ENCODE assay signal across 8 mouse cellular contexts in the genomic region with DNA sequence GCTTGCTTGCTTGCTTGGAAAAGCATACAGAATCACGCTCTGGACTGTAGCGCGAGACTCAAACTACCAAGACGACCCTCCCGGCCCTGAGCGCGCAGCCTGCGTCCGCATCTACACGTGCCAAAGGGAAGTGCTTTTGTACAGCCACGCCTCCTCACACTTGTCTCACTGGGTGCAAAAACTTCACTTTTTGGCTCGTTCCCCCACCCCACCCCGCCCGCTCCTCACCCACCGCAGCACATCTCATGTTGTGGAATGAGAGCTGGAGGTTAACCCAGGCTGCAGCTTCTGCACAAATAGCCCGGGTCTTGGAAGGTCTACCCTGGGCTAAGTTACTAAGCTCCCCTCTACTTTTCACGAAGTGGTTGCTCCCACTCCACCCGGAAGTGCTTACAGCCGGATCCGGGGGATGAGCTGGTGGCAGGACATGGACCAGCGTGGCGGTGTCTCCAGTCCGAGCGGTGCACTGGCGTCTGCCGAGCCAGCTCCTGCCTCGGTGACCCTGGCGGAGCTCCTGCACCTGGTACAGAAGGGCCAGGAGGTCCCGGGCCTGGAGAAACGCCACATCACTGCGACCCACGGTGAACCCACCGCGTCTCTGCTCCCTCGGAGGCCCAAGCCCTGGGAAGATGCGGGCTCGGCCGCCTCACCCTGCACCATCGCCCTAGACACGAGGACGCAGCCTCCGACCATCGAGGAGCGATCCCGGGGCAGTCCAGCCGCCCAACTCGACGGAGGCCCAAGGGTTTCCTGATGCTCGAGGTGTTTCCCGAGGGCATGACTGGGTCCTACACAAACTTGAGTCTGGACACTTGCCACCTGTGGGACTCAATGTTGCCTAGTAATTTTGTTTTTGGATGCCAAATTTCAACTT. TPM values are rescaled to one million over a fixed set of nuclear protein-coding genes. Genes with fewer than 3 reads are reported as not detected.
DNase-seq lines count a peak whose midpoint lies in the region; ATAC-seq lines count a peak whose summit lies in the region.

A gene (plus strand): TSS at position 232 of the 874 bp plus-strand sequence.

- ATAC-seq in hindbrain, embryonic 14.5 days (ENCODE audit: low FRiP score), result peak; percentile 93

- H3K4me1 ChIP-seq in hindbrain, embryonic 14.5 days (replicated peaks; ENCODE audit: control insufficient read depth, insufficient read depth, low read length), result peaks cover 19% of the 10 kb centered on the region

- peak within 1 kb of the TSS; percentile 97 for H3K4me2 ChIP-seq in hindbrain, embryonic 14.5 days (replicated peaks)

- under 1% methylated on average over 50 of the region's 50 CpGs for WGBS in hindbrain, embryonic 14.5 days

- peaks cover 36% of the 10 kb centered on the region for H3K36me3 ChIP-seq in hindbrain, embryonic 14.5 days (replicated peaks; ENCODE audit: control insufficient read depth, insufficient read depth)

- no peaks in the 10 kb centered on the region for H3K27me3 ChIP-seq in hindbrain, embryonic 14.5 days (ENCODE audit: control insufficient read depth, insufficient read depth, low read length)

- DNase-seq in NIH3T3 (ENCODE audit: low read depth), result peak; percentile 93
- DNase-seq in cerebellum, postnatal 14 days, result peak; percentile 85 to 88
- peak; percentile 62 to 75 for DNase-seq in frontal cortex, postnatal 25 days (ENCODE audit: low spot score in 2 of 2)
- DNase-seq in hindbrain, embryonic 14.5 days (ENCODE audit: low spot score), result peak; percentile 85
- DNase-seq in layer of hippocampus, postnatal 36 days, result peak; percentile 84 to 85
- DNase-seq in lung, postnatal 36 days, result peak; percentile 92
- peak; percentile 95 for DNase-seq in retina, postnatal 1 day
- peak; percentile 73 to 80 for DNase-seq in urinary bladder, adult 18-20 months (ENCODE audit: low spot score in 2 of 2)

- H3K4me3 ChIP-seq in hindbrain, embryonic 14.5 days (replicated peaks; ENCODE audit: low read length), result peak within 1 kb of the TSS; percentile 90

- peak within 1 kb of the TSS; percentile 81 for H3K27ac ChIP-seq in hindbrain, embryonic 14.5 days

- H3K9me3 ChIP-seq in hindbrain, embryonic 14.5 days (ENCODE audit: control insufficient read depth, low read length), result no peaks in the 10 kb centered on the region

- peak within 1 kb of the TSS; percentile 84 for H3K9ac ChIP-seq in hindbrain, embryonic 14.5 days

RNA-seq across cellular contexts. Expression of the gene that starts here (rescaled TPM):
- 54.1 and 68.5 TPM in 2 replicates for polyA plus RNA-seq in hindbrain, embryonic 14.5 days (2014; fragmentation: Nextera tagmentation; extraction: Ambion mirVana)
- 1 to 10 TPM; 6.6 to 9.4 TPM for total RNA-seq in layer of hippocampus, postnatal 36 days (2021)

Comparison
In these comparisons a context has a peak if more than half of its experiments do, and no peak if none do; other contexts are left out.
1. Peak in every context shown above with its lines: DNase-seq, ATAC-seq, H3K4me3 ChIP-seq and H3K27ac ChIP-seq.